Mouse (Mus musculus) 3T3-L1 (cell line): Measurements from ENCODE around the gene Fbf1.
"Not testable (repeated sequence)": the region's sequence is repeated elsewhere in the genome, so short reads cannot be mapped to it uniquely, and the experiment has no call there.

Experiments
- DNase-seq: peaks from one replicate; pipeline ENCODE4 v3.0.0-alpha.2; 2015; ENCODE audit warnings: low read depth, low spot score

Gene Fbf1

GRCm38 (mm10) chr11:116134171-116134570 is 33.8 kb downstream of the Fbf1 start:
- no peak for DNase-seq

DNA sequence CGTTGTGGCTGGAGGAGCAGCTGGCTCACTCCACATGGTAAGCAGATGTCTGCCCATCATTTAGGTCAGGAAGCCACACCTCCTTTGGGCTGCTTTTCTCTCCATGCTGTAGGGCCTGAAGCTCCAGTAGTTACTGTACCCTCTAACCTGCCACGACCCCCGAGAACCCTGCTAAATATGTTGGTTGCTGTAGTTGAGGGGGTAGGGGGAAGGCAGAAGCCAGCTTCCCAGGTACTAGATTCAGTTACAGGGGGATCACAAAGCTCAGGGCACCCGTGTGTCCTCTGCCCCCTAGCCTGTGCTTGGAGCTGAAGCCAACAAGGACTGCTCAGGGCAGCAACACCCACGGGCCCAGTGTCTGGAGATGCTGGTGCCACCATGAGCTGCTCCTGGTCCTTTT is 34.5 kb downstream of the Fbf1 start:
- peak; percentile 63 for DNase-seq

DNA sequence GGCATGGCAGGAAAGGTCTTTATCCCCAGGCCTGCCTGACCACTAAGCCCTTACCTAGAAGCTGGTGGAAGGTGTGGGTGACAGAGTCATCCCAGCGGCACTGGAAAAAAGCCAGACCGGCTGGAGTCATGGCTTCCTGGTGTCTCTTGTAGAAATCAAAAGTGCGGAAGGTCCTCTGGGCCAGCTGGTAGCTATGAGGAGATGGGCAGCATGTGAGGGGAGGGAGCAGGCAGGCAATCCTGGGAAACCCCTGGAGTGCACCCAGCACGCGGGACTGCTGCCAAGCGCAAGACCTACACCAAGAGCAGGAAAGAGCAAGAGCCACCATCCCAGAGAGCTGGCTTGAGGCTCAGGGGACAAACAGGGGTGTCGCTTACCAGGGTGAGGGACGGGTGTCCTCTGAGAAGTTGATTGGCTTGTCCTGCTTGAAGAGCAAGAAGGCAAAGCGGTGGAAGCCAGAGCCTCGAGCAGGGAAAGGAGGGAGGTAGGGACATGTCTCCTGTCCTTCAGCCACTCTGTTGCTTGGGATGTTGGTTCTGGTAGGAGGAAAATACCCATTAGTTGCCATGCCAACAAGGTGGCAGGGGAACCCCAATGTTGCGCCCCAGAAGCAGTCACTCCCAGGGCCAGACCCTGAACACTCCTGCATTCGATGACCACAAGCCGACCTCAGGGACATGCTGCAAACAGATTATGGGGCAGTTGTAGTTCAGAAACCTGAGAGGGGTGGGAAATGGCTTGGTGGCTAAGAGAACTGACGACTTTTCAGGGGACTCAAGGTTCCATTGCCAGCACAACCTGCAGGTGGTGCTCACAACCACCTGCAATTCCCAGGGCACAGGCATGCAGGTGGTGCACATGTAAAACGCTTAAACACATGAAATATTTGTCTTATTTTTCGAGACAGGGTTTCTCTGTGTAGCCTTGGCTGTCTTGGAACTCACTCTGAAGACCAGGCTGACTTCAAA is 35.3 kb downstream of the Fbf1 start:
- peak; percentile 41 for DNase-seq

GRCm38 (mm10) chr11:116131349-116132170 is 36.4 kb downstream of the Fbf1 start:
- peak; percentile 34 for DNase-seq

DNA sequence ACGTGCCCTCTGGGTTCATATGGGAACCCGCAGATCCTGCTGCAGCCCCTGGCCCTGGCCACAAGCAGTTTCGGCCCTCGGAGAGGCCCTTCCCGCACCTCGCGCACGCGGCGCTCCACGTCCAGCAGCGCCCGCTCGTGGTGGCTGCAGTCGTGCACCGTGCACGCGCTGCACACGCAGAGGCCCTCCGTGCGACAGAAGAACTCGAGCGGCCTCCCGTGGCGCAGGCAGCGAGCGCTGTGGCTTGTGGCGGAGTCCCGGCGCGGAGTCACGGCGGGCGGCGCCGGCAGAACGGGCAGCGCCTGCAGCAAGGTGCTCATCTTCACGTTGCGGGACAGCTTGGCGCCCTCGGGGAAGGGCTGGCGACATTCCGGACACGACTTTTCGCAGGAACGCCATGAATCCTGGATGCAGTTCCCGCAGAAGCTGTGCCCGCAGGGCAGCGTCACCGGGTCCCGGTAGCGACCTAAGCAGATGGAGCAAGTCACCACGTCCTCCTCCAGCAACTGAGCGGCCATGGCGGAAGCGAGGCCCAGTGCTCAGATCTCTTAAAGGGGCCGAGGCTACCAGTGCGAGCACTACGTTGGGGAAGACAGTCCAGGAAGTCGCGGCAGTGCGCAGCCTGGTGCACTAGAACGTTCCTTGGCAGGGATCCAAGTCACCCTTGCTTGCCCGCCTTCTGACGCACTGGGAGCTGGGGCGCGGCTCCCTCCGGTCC is 37.3 kb downstream of the Fbf1 start, which contains the start of gene Trim65:
Trim65 (minus strand) TSS at position 641 of the 718 bp plus-strand sequence.
- DNase-seq: peak; percentile 83

- DNase-seq: peak; percentile 43
Measured at GRCm38 (mm10) chr11:116129993-116130487, 37.9 kb downstream of the Fbf1 start.

DNA sequence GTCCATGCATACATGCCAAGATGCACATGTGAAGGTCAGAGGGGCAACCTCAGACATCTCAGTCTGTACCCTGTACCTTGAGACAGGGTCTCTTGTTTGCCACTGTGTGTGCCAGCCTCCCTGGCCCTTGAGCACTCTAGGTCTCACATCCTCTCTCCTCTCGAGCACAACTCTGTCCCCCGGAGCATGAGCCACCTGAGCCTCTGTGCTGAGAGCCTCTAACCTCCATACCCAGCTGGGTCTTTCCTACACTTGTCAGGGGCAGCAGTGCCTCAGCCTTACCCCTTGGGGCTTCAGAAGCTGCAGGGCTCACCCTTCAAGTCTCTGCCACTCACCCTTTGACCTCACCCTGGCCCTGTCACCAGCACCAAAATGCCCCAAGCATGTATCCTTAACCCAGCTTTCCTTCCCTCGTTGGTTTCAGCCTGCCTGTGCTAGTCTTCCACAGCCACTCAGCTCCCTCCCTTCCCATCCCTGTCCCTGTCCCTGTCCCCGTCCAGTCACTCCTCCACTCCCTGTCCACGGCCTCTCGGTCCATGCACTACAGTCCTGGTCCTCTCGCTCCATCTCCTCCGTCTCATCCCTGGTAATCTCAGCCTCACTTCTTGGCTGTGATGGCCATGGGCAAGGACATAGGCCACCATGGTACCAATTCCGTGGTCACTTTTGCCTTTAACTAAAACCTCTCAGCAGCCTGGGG is 38.7 kb downstream of the Fbf1 start:
- no peak for DNase-seq

DNA sequence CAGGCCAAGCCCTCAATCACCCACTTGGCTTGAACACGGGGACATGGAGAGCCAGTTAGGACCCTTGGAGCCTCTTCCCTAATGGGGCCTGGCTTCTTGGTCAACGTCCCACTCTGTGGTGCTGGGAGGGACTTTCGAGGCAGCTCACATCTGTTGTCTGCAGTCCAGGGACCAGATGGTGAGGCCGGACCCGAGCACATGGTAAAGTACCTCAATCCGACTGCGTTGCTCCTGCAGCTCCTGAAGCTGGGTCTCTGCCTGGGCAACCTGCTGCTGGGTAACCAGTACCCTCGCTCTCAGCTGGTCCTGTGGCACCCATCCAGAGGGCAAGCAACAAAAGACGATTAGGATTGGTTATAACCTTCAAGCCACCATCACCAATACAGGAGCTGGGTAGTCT is 40.0 kb downstream of the Fbf1 start:
- no peak for DNase-seq

GRCm38 (mm10) chr11:116127156-116127980 is 40.6 kb downstream of the Fbf1 start, which contains the start of gene Trim47:
Trim47 (minus strand) TSS chr11:116127210.
- DNase-seq: no peak

- no peak for DNase-seq
Measured at GRCm38 (mm10) chr11:116126261-116126660, 41.7 kb downstream of the Fbf1 start.

DNA sequence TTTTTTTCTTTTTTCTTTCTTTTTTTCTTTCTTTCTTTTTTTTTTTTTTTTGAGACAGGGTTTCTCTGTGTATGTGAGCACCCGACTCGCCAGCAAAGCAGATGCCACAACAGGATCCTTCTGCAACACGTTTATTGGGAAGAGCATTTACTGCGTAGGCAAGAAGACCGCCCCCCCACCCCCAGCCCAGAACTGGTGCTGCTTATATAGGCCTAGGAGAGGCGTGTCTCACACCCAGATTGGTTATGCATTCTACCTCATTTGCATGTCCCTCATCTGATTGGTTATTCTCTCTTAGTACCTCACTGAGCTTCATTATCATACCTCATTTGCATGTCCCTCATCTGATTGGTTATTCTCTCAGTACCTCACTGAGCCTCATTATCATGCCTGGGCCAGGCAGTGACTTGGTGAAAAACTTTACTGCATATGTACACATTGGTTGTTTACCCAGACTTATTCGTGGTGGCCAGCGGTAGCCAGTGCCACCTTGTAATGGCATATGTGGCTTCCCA is 46.2 kb downstream of the Fbf1 start:
- DNase-seq: not testable (repeated sequence)

DNA sequence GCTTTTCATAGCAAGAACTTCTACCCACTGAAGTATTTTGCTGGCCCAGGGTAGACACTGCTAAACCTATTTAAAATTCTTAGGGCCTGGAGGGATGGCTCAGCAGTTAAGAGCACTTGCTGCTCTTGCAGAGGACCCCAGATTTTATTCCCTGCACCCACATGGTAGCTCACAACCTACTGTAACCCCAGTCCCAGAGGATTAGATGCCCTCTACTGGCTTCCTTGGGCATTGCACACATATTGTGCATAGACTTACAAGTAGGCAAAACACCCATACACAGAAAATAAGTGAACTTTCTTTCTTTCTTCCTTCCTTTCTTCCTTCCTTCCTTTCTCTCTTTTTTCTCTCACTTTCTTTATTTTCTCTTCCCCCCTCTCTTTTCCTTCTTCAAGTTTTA is 50.1 kb downstream of the Fbf1 start:
- DNase-seq: no peak

DNA sequence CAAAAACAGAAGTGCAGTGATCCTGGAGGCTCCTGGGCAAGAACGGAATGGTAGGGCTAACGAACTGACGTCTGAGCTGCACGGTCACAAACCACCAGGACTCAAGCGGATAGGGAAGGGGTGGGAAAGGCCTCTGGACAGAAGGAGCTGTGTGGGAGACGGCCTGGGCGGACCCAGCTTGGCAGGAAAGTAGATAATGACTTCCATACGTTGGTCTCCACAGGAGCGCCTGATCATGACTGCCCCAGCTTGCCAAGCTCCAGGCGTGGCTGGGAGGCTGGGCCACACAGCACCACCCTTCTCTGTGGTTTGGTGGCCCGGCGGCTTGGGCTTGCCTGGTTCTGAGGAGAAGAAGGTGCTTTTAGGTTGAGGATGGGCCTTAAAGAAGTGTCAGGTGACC is 50.7 kb downstream of the Fbf1 start:
- DNase-seq: peak; percentile 78

GRCm38 (mm10) chr11:116111611-116112203 is 56.3 kb downstream of the Fbf1 start:
- DNase-seq: no peak

GRCm38 (mm10) chr11:116111067-116111466 is 56.9 kb downstream of the Fbf1 start:
- no peak for DNase-seq

GRCm38 (mm10) chr11:116110540-116110939 is 57.4 kb downstream of the Fbf1 start:
- peak; percentile 78 for DNase-seq

- peak; percentile 76 for DNase-seq
Measured at GRCm38 (mm10) chr11:116110131-116110530, 57.8 kb downstream of the Fbf1 start.

- DNase-seq: no peak
Measured at GRCm38 (mm10) chr11:116109441-116110081, 58.4 kb downstream of the Fbf1 start.
